Mouse (Mus musculus) MEL (cell line): ENCODE measurements at regions not wholly inside any gene's neighbourhood (a gene's known extent, or its start where the extent isn't known, plus 50 kb on each side); places are given as distances from the start of the nearest gene placed in this dataset.

Experiments
- DNase-seq: peaks from one replicate; pipeline ENCODE4 v3.0.0; 2011; ENCODE audit warnings: low read depth, low spot score
- H3K27ac ChIP-seq: 2 replicates; pipeline ENCODE4 v1.5.1; 2012; ENCODE audit warnings: low read depth, mild to moderate bottlenecking, control low read depth, low read length, moderate library complexity; ENCODE audit not compliant: control insufficient read depth
- H3K27me3 ChIP-seq, 2 experiments: fragments of 150-350 bp in 1 of 2; sonication (generic) in 1 of 2; 2 replicates each; pipeline ENCODE4 v1.6.1; 2012; ENCODE audit warnings: low read length in 2 of 2, mild to moderate bottlenecking in 2 of 2, improper control_type of control experiment in 1 of 2, moderate library complexity in 1 of 2; ENCODE audit not compliant: insufficient read depth in 2 of 2, control insufficient read depth in 1 of 2
- H3K36me3 ChIP-seq, 2 experiments: 2 replicates each; pipeline ENCODE4 v1.6.1; 2012 to 2014; ENCODE audit warnings: low read length in 2 of 2, improper control_type of control experiment in 1 of 2, inconsistent platforms in 1 of 2, mild to moderate bottlenecking in 1 of 2; ENCODE audit not compliant: insufficient read depth in 2 of 2, control insufficient read depth in 1 of 2
- H3K4me1 ChIP-seq, 2 experiments: fragments of 150-350 bp in 1 of 2; sonication (generic) in 1 of 2; 2 replicates each; pipeline ENCODE4 v1.6.1; 2012; ENCODE audit warnings: low read length in 2 of 2, improper control_type of control experiment in 1 of 2, mild to moderate bottlenecking in 1 of 2; ENCODE audit not compliant: insufficient read depth in 2 of 2, control insufficient read depth in 1 of 2
- H3K4me3 ChIP-seq, 2 experiments: fragments of 150-350 bp in 1 of 2; sonication (generic) in 1 of 2; 2 replicates each; pipeline ENCODE4 v1.5.1; 2012; ENCODE audit warnings: low read depth in 2 of 2, low read length in 2 of 2, mild to moderate bottlenecking in 2 of 2, moderate library complexity in 2 of 2, control low read depth in 1 of 2, improper control_type of control experiment in 1 of 2; ENCODE audit not compliant: control insufficient read depth in 1 of 2, insufficient read depth in 1 of 2
- H3K79me2 ChIP-seq: 2 replicates; pipeline ENCODE4 v1.6.1; 2012; ENCODE audit warnings: mild to moderate bottlenecking, low read length, moderate library complexity; ENCODE audit not compliant: control insufficient read depth, poor library complexity, insufficient read depth
- H3K9ac ChIP-seq: 2 replicates; pipeline ENCODE4 v1.6.1; 2012; ENCODE audit warnings: low read depth, mild to moderate bottlenecking, control low read depth, low read length, moderate library complexity; ENCODE audit not compliant: control insufficient read depth, poor library complexity, severe bottlenecking
- H3K9me3 ChIP-seq: fragments of 150-350 bp; sonication (generic); replicated peaks from 2 replicates; pipeline ENCODE4 v1.6.1; 2012; ENCODE audit warnings: mild to moderate bottlenecking, low read length, improper control_type of control experiment, moderate library complexity; ENCODE audit not compliant: insufficient read depth
- BHLHE40 ChIP-seq: IDR thresholded peaks from 2 replicates; pipeline ENCODE4 v1.6.1; 2012; ENCODE audit warnings: low read depth, mild to moderate bottlenecking, inconsistent platforms, low read length, improper control_type of control experiment, borderline replicate concordance
- CHD1 ChIP-seq: IDR thresholded peaks from 2 replicates; pipeline ENCODE4 v1.6.1; 2012; ENCODE audit warnings: low read depth, mild to moderate bottlenecking, inconsistent platforms, low read length, improper control_type of control experiment
- E2F4 ChIP-seq: IDR thresholded peaks from 2 replicates; pipeline ENCODE4 v1.6.1; 2011; ENCODE audit warnings: low read depth, low read length, improper control_type of control experiment, borderline replicate concordance
- ELF1 ChIP-seq: IDR thresholded peaks from 2 replicates; pipeline ENCODE4 v1.6.1; 2014; ENCODE audit warnings: low read depth, mild to moderate bottlenecking, inconsistent platforms, low read length, improper control_type of control experiment, moderate library complexity
- GABPA ChIP-seq: IDR thresholded peaks from 2 replicates; pipeline ENCODE4 v1.6.1; 2012; ENCODE audit warnings: low read depth, mild to moderate bottlenecking, inconsistent platforms, low read length, improper control_type of control experiment, moderate library complexity
- GATA1 ChIP-seq: IDR thresholded peaks from 2 replicates; pipeline ENCODE4 v1.6.1; 2011; ENCODE audit warnings: low read depth, low read length, improper control_type of control experiment
- HCFC1 ChIP-seq: IDR thresholded peaks from 2 replicates; pipeline ENCODE4 v1.6.1; 2012; ENCODE audit warnings: low read depth, mild to moderate bottlenecking, inconsistent platforms, low read length, improper control_type of control experiment, moderate library complexity
- JUND ChIP-seq: IDR thresholded peaks from 2 replicates; pipeline ENCODE4 v1.6.1; 2011; ENCODE audit warnings: low read depth, mild to moderate bottlenecking, improper control_type of control experiment, low read length
- MAFK ChIP-seq: IDR thresholded peaks from 2 replicates; pipeline ENCODE4 v1.6.1; 2011; ENCODE audit warnings: low read depth, mild to moderate bottlenecking, low read length, improper control_type of control experiment, borderline replicate concordance
- MAX ChIP-seq: IDR thresholded peaks from 2 replicates; pipeline ENCODE4 v1.6.1; 2011; ENCODE audit warnings: low read length, improper control_type of control experiment
- MXI1 ChIP-seq: IDR thresholded peaks from 2 replicates; pipeline ENCODE4 v1.6.1; 2011; ENCODE audit warnings: mild to moderate bottlenecking, low read depth, low read length, improper control_type of control experiment
- MYB ChIP-seq: IDR thresholded peaks from 2 replicates; pipeline ENCODE4 v1.6.1; 2011; ENCODE audit warnings: mild to moderate bottlenecking, low read depth, low read length, improper control_type of control experiment
- POLR2A ChIP-seq, 2 experiments: IDR thresholded peaks; 2 replicates each; pipeline ENCODE4 v1.6.1; 2011 to 2012; ENCODE audit warnings: low read length in 2 of 2, mild to moderate bottlenecking in 2 of 2, control low read depth in 1 of 2, improper control_type of control experiment in 1 of 2, low read depth in 1 of 2, moderate library complexity in 1 of 2; ENCODE audit not compliant: control insufficient read depth in 1 of 2, insufficient read depth in 1 of 2, poor library complexity in 1 of 2
- POLR2AphosphoS2 ChIP-seq: IDR thresholded peaks from 2 replicates; pipeline ENCODE4 v1.6.1; 2011; ENCODE audit warnings: low read length, improper control_type of control experiment
- RAD21 ChIP-seq: IDR thresholded peaks from 2 replicates; pipeline ENCODE4 v1.6.1; 2011; ENCODE audit warnings: mild to moderate bottlenecking, low read depth, low read length, improper control_type of control experiment
- TAL1 ChIP-seq: IDR thresholded peaks from 2 replicates; pipeline ENCODE4 v1.6.1; 2012; ENCODE audit warnings: mild to moderate bottlenecking, inconsistent platforms, low read length, moderate library complexity, mixed read lengths
- TBP ChIP-seq: IDR thresholded peaks from 2 replicates; pipeline ENCODE4 v1.8.0; 2011; ENCODE audit warnings: low read depth, low read length, improper control_type of control experiment
- TCF12 ChIP-seq: IDR thresholded peaks from 2 replicates; pipeline ENCODE4 v1.6.1; 2014; ENCODE audit warnings: low read depth, mild to moderate bottlenecking, inconsistent platforms, low read length, improper control_type of control experiment, moderate library complexity
- ZKSCAN1 ChIP-seq: IDR thresholded peaks from 2 replicates; pipeline ENCODE4 v1.6.1; 2012; ENCODE audit warnings: low read depth, mild to moderate bottlenecking, inconsistent platforms, low read length, improper control_type of control experiment, moderate library complexity
- ZMIZ1 ChIP-seq: IDR thresholded peaks from 2 replicates; pipeline ENCODE4 v1.6.1; 2012; ENCODE audit warnings: low read depth, mild to moderate bottlenecking, inconsistent platforms, low read length, improper control_type of control experiment, moderate library complexity

GRCm38 (mm10) chr9:92045472-92045905 is 147.2 kb upstream of the Plscr5 start:
- Histone ChIP-seq H3K9ac (no peak overlapping the region), H3K9me3 (no peaks in the 10 kb centered on the region), H3K27me3 (no peaks in the 10 kb centered on the region), H3K79me2 (no peaks in the 10 kb centered on the region), H3K36me3 (no peaks in the 10 kb centered on the region), H3K4me1 (no peaks in the 10 kb centered on the region), H3K4me3 (no peak overlapping the region), H3K27ac (no peak overlapping the region)
- TF ChIP-seq GATA1 = no peak
- TF ChIP-seq MAFK = no peak
- TF ChIP-seq TBP = no peak
- no peak for TF ChIP-seq TCF12
- TF ChIP-seq TAL1 = no peak
- no peak for TF ChIP-seq POLR2AphosphoS2
- no peak for TF ChIP-seq E2F4
- no peak for TF ChIP-seq CHD1
- TF ChIP-seq POLR2A (IDR thresholded peaks at IDR 0.05; ENCODE audit: control insufficient read depth in 1 of 2, insufficient read depth in 1 of 2, low read depth in 1 of 2, low read length in 2 of 2, poor library complexity in 1 of 2) = no peak
- TF ChIP-seq GABPA = no peak
- no peak for TF ChIP-seq MXI1
- TF ChIP-seq MAX = no peak
- DNase-seq = no peak

GRCm38 (mm10) chr9:92044161-92044560 is 148.6 kb upstream of the Plscr5 start:
- no peaks in the 10 kb centered on the region for H3K4me1 ChIP-seq
- TF ChIP-seq POLR2AphosphoS2 = no peak
- no peaks in the 10 kb centered on the region for H3K36me3 ChIP-seq
- no peak overlapping the region for H3K27ac ChIP-seq
- DNase-seq = no peak
- no peaks in the 10 kb centered on the region for H3K27me3 ChIP-seq
- no peaks in the 10 kb centered on the region for H3K9me3 ChIP-seq
- no peak overlapping the region for H3K4me3 ChIP-seq
- no peaks in the 10 kb centered on the region for H3K79me2 ChIP-seq
- H3K9ac ChIP-seq = no peak overlapping the region

GRCm38 (mm10) chr9:92016521-92016920 is 176.2 kb upstream of the Plscr5 start:
- no peaks in the 10 kb centered on the region for H3K4me1 ChIP-seq
- DNase-seq = no peak
- no peak overlapping the region for H3K4me3 ChIP-seq
- H3K9ac ChIP-seq = no peak overlapping the region
- TF ChIP-seq JUND = no peak
- no peak for TF ChIP-seq MYB
- TF ChIP-seq HCFC1 = no peak
- no peak for TF ChIP-seq RAD21
- TF ChIP-seq ZKSCAN1 = no peak
- TF ChIP-seq ELF1 = no peak
- TF ChIP-seq GABPA = no peak
- TF ChIP-seq E2F4 = no peak
- no peak for TF ChIP-seq BHLHE40
- no peak for TF ChIP-seq ZMIZ1
- TF ChIP-seq MAFK = no peak
- no peaks in the 10 kb centered on the region for H3K9me3 ChIP-seq
- no peaks in the 10 kb centered on the region for H3K27me3 ChIP-seq
- no peak overlapping the region for H3K27ac ChIP-seq
- H3K36me3 ChIP-seq = no peaks in the 10 kb centered on the region
- H3K79me2 ChIP-seq = no peaks in the 10 kb centered on the region
